19 mouse cellular contexts compared by ENCODE assay signal in genomic region chr6:54262732-54263131, GRCm38 (mm10).
DNase-seq lines count a peak whose midpoint lies in the region; ATAC-seq and TF ChIP-seq lines count a peak whose summit lies in the region.
"Had no signal": no experiment of that assay in that cellular context is flagged by ENCODE, and none has a peak within 500 bp of the region (broad histone marks: within the 10 kb centered on the region; RNA-seq: fewer than 3 reads in every experiment).

No protein-coding gene starts in this region.

- DNase-seq in heart, postnatal 0 days (ENCODE audit: low spot score): no peak
- DNase-seq in liver, postnatal 0 days: no peak
- DNase-seq in liver: no peak
- peak; percentile 37 for DNase-seq in ES-CJ7 (ENCODE audit: low read depth, low spot score)
- DNase-seq in retina, embryonic 14.5 days (ENCODE audit: low spot score): peak; percentile 48
- DNase-seq in MN1 (ENCODE audit: low spot score): no peak
- DNase-seq in right cerebral cortex, postnatal 36 days (ENCODE audit: low spot score in 2 of 2): no peak
- DNase-seq: cerebellum, adult 8-10 months; heart, postnatal 10 days; lung, adult 18-20 months; right cerebral cortex, adult 18-20 months; spleen, adult 18-20 months; thymus, adult 18-20 months; thymus, postnatal 4 days had no signal

- WGBS in heart, postnatal 0 days: 67% methylated on average over 2 of the region's 2 CpGs
- 52% methylated on average over 2 of the region's 2 CpGs for WGBS in heart, embryonic 12.5 days
- WGBS in liver, postnatal 0 days (ENCODE audit: insufficient replicate concordance): 59% methylated on average over 2 of the region's 2 CpGs

- peak; percentile 31 for TF ChIP-seq CTCF in heart, postnatal 0 days (IDR thresholded peaks at IDR 0.05; ENCODE audit: low read depth)
- TF ChIP-seq CTCF in liver, postnatal 0 days (IDR thresholded peaks at IDR 0.05; ENCODE audit: low read depth): peak; percentile 20

- TF ChIP-seq EP300 in heart, postnatal 0 days (IDR thresholded peaks at IDR 0.05; ENCODE audit: low read depth): no peak
- no peak for TF ChIP-seq EP300 in liver, postnatal 0 days (IDR thresholded peaks at IDR 0.05; ENCODE audit: low read depth)

- ATAC-seq in heart, postnatal 0 days (ENCODE audit: insufficient read depth, low read depth): no peak
- ATAC-seq in heart, embryonic 12.5 days (ENCODE audit: insufficient number of reproducible peaks, low FRiP score): no peak
- ATAC-seq in liver, postnatal 0 days: no peak
- ATAC-seq: forebrain, embryonic 16.5 days; inflammation-experienced regulatory T-cells, adult 6 months had no signal

- H3K9me3 ChIP-seq in heart, postnatal 0 days (replicated peaks; ENCODE audit: control insufficient read depth, low read length): no peaks in the 10 kb centered on the region
- H3K9me3 ChIP-seq in heart, embryonic 12.5 days (replicated peaks): no peaks in the 10 kb centered on the region
- H3K9me3 ChIP-seq in liver, postnatal 0 days (ENCODE audit: low read length): no peaks in the 10 kb centered on the region
- H3K9me3 ChIP-seq: midbrain, embryonic 10.5 days had no signal

- no peak overlapping the region for H3K27ac ChIP-seq in heart, postnatal 0 days (ENCODE audit: low read depth)
- no peak overlapping the region for H3K27ac ChIP-seq in heart, embryonic 12.5 days (ENCODE audit: poor library complexity, severe bottlenecking)
- no peak overlapping the region for H3K27ac ChIP-seq in liver, postnatal 0 days (ENCODE audit: low read depth)
- H3K27ac ChIP-seq: macrophage; midbrain, embryonic 10.5 days had no signal

- H3K4me1 ChIP-seq in heart, postnatal 0 days (ENCODE audit: control insufficient read depth, insufficient read depth): no peaks in the 10 kb centered on the region
- H3K4me1 ChIP-seq in heart, embryonic 12.5 days (replicated peaks): 0 out of 2 replicates have a peak, but pooled peaks cover 4% of the 10 kb centered on the region
- no peaks in the 10 kb centered on the region for H3K4me1 ChIP-seq in liver, postnatal 0 days (ENCODE audit: insufficient read depth)
- H3K4me1 ChIP-seq: midbrain, embryonic 10.5 days had no signal

- H3K9ac ChIP-seq in heart, postnatal 0 days (replicated peaks; ENCODE audit: low read depth, low read length): no peak overlapping the region
- no peak overlapping the region for H3K9ac ChIP-seq in heart, embryonic 12.5 days
- no peak overlapping the region for H3K9ac ChIP-seq in liver, postnatal 0 days (replicated peaks)

- no peak overlapping the region for H3K4me3 ChIP-seq in heart, postnatal 0 days (ENCODE audit: low read depth, low read length)
- no peak overlapping the region for H3K4me3 ChIP-seq in heart, embryonic 12.5 days
- H3K4me3 ChIP-seq in liver, postnatal 0 days (ENCODE audit: low read depth, low read length): no peak overlapping the region
- H3K4me3 ChIP-seq: midbrain, embryonic 10.5 days had no signal

- H3K4me2 ChIP-seq in heart, postnatal 0 days (ENCODE audit: low read depth, low read length): no peak overlapping the region
- no peak overlapping the region for H3K4me2 ChIP-seq in heart, embryonic 12.5 days
- H3K4me2 ChIP-seq in liver, postnatal 0 days (ENCODE audit: low read depth, low read length): no peak overlapping the region

- no peaks in the 10 kb centered on the region for H3K36me3 ChIP-seq in heart, postnatal 0 days (replicated peaks; ENCODE audit: control insufficient read depth, insufficient read depth, low read length)
- no peaks in the 10 kb centered on the region for H3K36me3 ChIP-seq in heart, embryonic 12.5 days
- no peaks in the 10 kb centered on the region for H3K36me3 ChIP-seq in liver, postnatal 0 days (replicated peaks; ENCODE audit: insufficient read depth, low read length)
- H3K36me3 ChIP-seq: midbrain, embryonic 10.5 days had no signal

- H3K27me3 ChIP-seq in heart, postnatal 0 days (ENCODE audit: control insufficient read depth, insufficient read depth, low read length): no peaks in the 10 kb centered on the region
- H3K27me3 ChIP-seq in heart, embryonic 12.5 days (replicated peaks): no peaks in the 10 kb centered on the region
- H3K27me3 ChIP-seq in liver, postnatal 0 days (ENCODE audit: insufficient read depth, low read length): no peaks in the 10 kb centered on the region

Comparison
In these comparisons a context has a peak if more than half of its experiments do, and no peak if none do; other contexts are left out.
1. DNase-seq: peak in ES-CJ7 (single experiment) and retina, embryonic 14.5 days (single experiment); none in heart, postnatal 0 days (single experiment), liver, postnatal 0 days (single experiment), liver (single experiment), MN1 (single experiment) and right cerebral cortex, postnatal 36 days (0 of 2).